Mouse (Mus musculus): ENCODE measurements at regions not wholly inside any gene's neighbourhood (a gene's known extent, or its start where the extent isn't known, plus 50 kb on each side); places are given as distances from the start of the nearest gene placed in this dataset.
A peak's percentile ranks its signal among the peaks of the same experiment; 100 is the strongest.

DNA sequence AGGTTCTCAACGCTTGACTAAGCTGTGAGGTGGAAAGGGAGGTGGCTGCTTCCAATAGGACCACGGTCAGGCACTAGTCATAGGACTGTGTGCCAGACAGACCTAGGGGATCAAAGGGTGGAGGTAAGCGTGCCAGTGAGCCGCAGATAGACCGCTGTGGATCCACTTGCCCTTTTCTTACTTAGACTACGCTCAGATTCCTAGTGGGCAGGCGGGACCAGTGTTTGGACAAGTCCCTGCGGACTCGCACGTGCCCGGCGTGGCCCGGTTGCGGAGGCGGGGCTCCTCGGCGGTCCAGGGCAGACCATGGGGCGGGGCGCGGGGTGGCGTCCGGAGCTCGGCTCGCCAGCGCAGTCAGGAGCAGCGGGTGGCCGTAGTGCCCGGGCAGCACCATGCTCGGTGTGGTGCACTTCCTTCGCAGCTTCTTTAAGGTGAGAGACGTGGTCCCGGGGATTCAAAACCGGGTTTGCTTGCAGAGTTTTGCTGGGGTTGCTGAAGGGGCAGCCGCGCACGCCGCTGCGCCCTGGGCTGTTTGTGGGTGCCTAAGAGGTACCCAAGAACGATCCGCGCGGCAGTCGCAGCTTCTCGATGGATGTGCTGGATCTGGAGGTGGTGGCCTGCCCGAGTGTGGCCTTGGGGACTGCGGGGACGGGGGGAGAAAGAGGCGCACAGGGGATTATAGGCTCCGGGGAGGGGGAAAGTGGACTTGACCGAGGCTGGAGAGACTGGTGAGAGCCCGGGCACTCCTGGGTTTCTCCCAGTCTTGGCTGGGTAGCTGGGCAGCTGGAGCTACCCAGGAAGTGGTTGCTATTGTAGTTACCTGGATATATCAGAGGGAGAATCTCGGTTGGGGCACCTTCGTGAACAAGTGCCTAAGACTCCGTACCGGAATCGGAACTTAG, 98.6 kb downstream of the Amer3 start:
- WGBS: 1% methylated on average over 56 of the region's 56 CpGs
- Histone ChIP-seq H3K36me3 (ENCODE audit: control insufficient read depth, insufficient read depth, low read length) (no peaks in the 10 kb centered on the region), H3K4me2 (replicated peaks; ENCODE audit: low read depth, low read length) (peak overlapping the region; percentile 89), H3K27ac (ENCODE audit: low read depth, low read length) (no peak overlapping the region), H3K4me1 (ENCODE audit: control insufficient read depth, insufficient read depth, low read length) (peaks cover 3% of the 10 kb centered on the region; the same call in 1 of the 2 replicates), H3K4me3 (ENCODE audit: low read length) (peak overlapping the region; percentile 46), H3K27me3 (ENCODE audit: control insufficient read depth, insufficient read depth, low read length) (peaks cover 34% of the 10 kb centered on the region), H3K9me3 (ENCODE audit: control insufficient read depth, low read length) (no peaks in the 10 kb centered on the region), H3K9ac (ENCODE audit: low read depth, low read length) (peak overlapping the region; percentile 48; the same call in 1 of the 2 replicates)
- ATAC-seq (ENCODE audit: low FRiP score, low TSS enrichment): peak; percentile 75

DNA sequence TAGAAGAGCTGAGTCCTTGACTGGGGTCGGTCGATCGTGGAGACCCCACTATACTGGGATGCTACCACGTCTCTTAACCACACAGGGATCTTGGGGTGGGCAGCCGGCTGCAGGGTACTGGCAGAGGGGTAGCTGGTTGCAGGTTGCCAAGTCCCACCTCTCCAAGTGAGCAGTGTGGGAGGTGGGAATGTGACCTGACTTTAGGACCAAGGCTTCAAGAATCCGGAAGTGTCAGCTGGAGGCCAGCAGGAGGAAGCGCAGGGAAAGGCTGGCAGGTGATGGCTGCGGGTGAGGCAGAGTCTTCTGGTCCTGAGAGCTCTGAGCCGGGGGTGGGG, 99.2 kb downstream of the Amer3 start:
- Histone ChIP-seq H3K9me3 (ENCODE audit: control insufficient read depth, low read length) (no peaks in the 10 kb centered on the region), H3K4me3 (ENCODE audit: low read length) (peak overlapping the region; percentile 46), H3K9ac (ENCODE audit: low read depth, low read length) (no peak overlapping the region), H3K36me3 (ENCODE audit: control insufficient read depth, insufficient read depth, low read length) (no peaks in the 10 kb centered on the region), H3K4me1 (ENCODE audit: control insufficient read depth, insufficient read depth, low read length) (peaks cover 3% of the 10 kb centered on the region; the same call in 1 of the 2 replicates), H3K27me3 (ENCODE audit: control insufficient read depth, insufficient read depth, low read length) (peaks cover 34% of the 10 kb centered on the region), H3K4me2 (replicated peaks; ENCODE audit: low read depth, low read length) (peak overlapping the region; percentile 89), H3K27ac (ENCODE audit: low read depth, low read length) (no peak overlapping the region)
- ATAC-seq (ENCODE audit: low FRiP score, low TSS enrichment): peak; percentile 63
- WGBS: 0% methylated on average over 9 of the region's 9 CpGs

DNA sequence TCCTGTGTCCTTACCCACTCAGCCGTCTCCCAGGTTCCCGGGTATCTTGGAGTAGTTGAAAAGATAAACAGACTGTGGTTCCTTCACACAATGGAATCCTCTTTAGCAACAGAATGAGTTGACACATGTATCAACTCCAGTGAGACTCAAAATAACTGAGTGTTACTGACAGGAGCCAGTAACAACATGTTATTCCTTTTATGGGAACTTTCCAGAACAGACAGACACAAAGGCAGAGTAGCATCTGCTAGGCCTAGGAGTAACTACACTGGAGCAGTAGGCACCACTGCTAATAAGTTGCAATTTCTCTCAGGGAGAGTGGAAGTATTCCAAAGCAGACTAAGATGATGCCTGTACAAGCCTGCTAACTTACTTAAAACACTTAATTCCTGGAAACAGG, 107.1 kb downstream of the Amer3 start:
- WGBS: 77% methylated on average over 2 of the region's 2 CpGs
- Histone ChIP-seq H3K9me3 (ENCODE audit: control insufficient read depth, low read length) (no peaks in the 10 kb centered on the region), H3K36me3 (ENCODE audit: control insufficient read depth, insufficient read depth, low read length) (no peaks in the 10 kb centered on the region), H3K4me3 (ENCODE audit: low read length) (no peak overlapping the region), H3K4me1 (ENCODE audit: control insufficient read depth, insufficient read depth, low read length) (no peaks in the 10 kb centered on the region), H3K4me2 (replicated peaks; ENCODE audit: low read depth, low read length) (no peak overlapping the region), H3K27ac (ENCODE audit: low read depth, low read length) (no peak overlapping the region), H3K27me3 (ENCODE audit: control insufficient read depth, insufficient read depth, low read length) (no peaks in the 10 kb centered on the region), H3K9ac (ENCODE audit: low read depth, low read length) (no peak overlapping the region)
- ATAC-seq (ENCODE audit: low FRiP score, low TSS enrichment): no peak

DNA sequence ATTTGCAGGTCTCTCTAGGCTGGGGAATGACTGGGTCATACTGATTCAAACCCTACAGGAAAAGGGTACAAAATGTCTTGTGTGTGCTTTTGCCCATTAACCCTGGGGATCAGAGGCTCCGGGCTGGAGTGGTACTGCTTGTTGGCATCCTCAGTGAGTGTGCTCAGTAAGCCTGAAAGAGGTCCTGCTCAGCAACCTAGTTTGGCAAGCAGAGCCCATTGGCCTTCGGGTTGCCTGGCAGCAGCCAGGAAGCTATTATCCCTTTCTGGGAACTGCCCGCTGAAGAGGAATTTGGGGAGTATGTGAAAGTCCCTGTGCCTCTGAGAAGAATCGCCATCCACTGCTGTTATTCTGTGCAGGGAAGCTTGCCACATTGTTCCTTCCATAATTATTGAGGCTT, 117.1 kb downstream of the Amer3 start:
- no peaks in the 10 kb centered on the region for H3K27me3 ChIP-seq (ENCODE audit: control insufficient read depth, insufficient read depth, low read length)
- H3K9ac ChIP-seq (ENCODE audit: low read depth, low read length): no peak overlapping the region
- no peaks in the 10 kb centered on the region for H3K36me3 ChIP-seq (ENCODE audit: control insufficient read depth, insufficient read depth, low read length)
- no peak overlapping the region for H3K4me2 ChIP-seq (replicated peaks; ENCODE audit: low read depth, low read length)
- H3K27ac ChIP-seq (ENCODE audit: low read depth, low read length): no peak overlapping the region
- no peaks in the 10 kb centered on the region for H3K9me3 ChIP-seq (ENCODE audit: control insufficient read depth, low read length)
- H3K4me1 ChIP-seq (ENCODE audit: control insufficient read depth, insufficient read depth, low read length): no peaks in the 10 kb centered on the region
- WGBS: 77% methylated on average over 4 of the region's 4 CpGs
- no peak overlapping the region for H3K4me3 ChIP-seq (ENCODE audit: low read length)
- ATAC-seq (ENCODE audit: low FRiP score, low TSS enrichment): no peak

DNA sequence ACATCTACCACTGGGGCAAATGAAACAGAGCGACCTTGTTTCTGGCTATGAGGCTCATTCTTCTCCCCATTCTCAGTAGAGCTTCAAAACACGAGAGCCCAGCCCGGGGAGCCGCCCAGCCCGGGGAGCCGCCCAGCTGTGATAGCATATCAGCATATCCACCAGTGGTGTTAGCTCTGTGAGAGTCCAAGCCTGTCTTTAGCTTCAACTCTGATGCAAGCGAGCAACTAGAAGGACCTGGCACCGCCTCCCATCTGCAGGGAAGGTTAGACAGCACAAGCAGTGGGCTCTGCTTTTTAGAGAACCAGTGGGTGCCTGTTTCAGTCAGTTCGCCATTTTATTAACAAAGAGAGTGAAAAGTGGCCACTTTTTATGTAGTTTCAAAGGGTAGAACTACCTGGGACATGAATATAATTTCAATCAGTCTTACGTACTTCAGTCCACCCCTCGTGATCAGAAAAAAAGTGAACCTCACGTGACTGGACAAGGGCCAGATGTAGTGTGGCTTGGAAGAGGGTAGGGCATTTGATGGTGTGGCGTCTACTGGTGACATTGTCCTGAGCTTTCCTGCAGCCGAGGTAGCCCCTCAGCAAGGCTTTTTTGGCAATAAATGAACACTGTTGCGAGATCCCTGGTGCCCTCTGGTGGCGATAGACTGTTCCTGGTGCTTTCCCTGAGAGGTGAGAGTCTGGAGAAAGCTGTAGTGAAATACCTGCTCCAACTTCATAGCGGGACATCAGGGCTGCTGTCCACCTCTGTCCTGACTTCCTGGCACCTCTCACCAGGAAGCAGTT, 121.0 kb downstream of the Amer3 start:
- no peak for ATAC-seq (ENCODE audit: low FRiP score, low TSS enrichment)
- Histone ChIP-seq H3K36me3 (ENCODE audit: control insufficient read depth, insufficient read depth, low read length) (no peaks in the 10 kb centered on the region), H3K4me3 (ENCODE audit: low read length) (no peak overlapping the region), H3K9me3 (ENCODE audit: control insufficient read depth, low read length) (no peaks in the 10 kb centered on the region), H3K27ac (ENCODE audit: low read depth, low read length) (no peak overlapping the region), H3K4me2 (replicated peaks; ENCODE audit: low read depth, low read length) (no peak overlapping the region), H3K9ac (ENCODE audit: low read depth, low read length) (no peak overlapping the region), H3K4me1 (ENCODE audit: control insufficient read depth, insufficient read depth, low read length) (no peaks in the 10 kb centered on the region), H3K27me3 (ENCODE audit: control insufficient read depth, insufficient read depth, low read length) (no peaks in the 10 kb centered on the region)
- WGBS: 46% methylated on average over 17 of the region's 17 CpGs

DNA sequence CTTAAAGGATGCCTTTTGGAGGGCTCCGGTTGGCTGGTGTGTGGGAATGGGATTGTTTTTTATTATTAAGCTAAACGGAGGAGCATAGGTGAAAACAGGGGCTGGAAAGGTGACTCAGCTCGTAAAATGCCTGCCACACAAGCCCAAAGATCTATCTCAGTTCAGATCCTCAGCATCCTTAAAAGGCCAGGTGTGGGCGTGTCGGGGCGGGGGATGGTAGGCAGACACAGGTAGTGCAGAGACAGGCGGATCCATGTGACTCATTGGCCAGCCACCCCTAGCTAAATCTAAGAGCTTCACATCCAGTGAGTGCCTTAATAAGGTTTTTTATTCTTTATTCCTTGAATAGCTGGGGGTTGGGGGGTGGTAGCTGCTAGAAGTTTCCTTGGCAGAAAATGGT, 122.0 kb downstream of the Amer3 start:
- H3K27me3 ChIP-seq (ENCODE audit: control insufficient read depth, insufficient read depth, low read length): no peaks in the 10 kb centered on the region
- no peaks in the 10 kb centered on the region for H3K36me3 ChIP-seq (ENCODE audit: control insufficient read depth, insufficient read depth, low read length)
- H3K27ac ChIP-seq (ENCODE audit: low read depth, low read length): no peak overlapping the region
- no peak overlapping the region for H3K4me2 ChIP-seq (replicated peaks; ENCODE audit: low read depth, low read length)
- H3K4me1 ChIP-seq (ENCODE audit: control insufficient read depth, insufficient read depth, low read length): no peaks in the 10 kb centered on the region
- no peak for ATAC-seq (ENCODE audit: low FRiP score, low TSS enrichment)
- H3K9me3 ChIP-seq (ENCODE audit: control insufficient read depth, low read length): no peaks in the 10 kb centered on the region
- no peak overlapping the region for H3K4me3 ChIP-seq (ENCODE audit: low read length)
- WGBS: 81% methylated on average over 7 of the region's 7 CpGs
- H3K9ac ChIP-seq (ENCODE audit: low read depth, low read length): no peak overlapping the region

DNA sequence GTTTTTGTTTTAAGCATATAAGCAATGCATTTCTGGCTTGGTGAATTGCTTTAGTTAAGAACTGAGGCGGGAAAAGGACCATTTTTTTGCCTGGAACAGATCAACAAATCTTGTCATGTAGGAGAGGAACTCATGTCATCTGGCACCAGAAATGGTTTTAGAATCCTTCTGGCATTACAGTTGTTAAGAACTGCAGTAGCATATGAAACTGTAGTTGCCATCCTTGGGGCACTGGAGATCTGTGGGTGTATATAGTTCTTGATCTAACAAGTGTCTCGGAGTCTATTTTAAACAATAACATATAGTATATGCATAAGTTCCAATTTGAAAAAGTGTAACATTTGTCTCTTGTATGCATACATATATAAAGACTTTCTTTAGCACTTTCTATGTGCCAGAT, 129.6 kb downstream of the Amer3 start:
- no peak for ATAC-seq (ENCODE audit: low FRiP score, low TSS enrichment)
- Histone ChIP-seq H3K9ac (ENCODE audit: low read depth, low read length) (no peak overlapping the region), H3K4me3 (ENCODE audit: low read length) (no peak overlapping the region), H3K36me3 (ENCODE audit: control insufficient read depth, insufficient read depth, low read length) (no peaks in the 10 kb centered on the region), H3K27ac (ENCODE audit: low read depth, low read length) (no peak overlapping the region), H3K27me3 (ENCODE audit: control insufficient read depth, insufficient read depth, low read length) (no peaks in the 10 kb centered on the region), H3K9me3 (ENCODE audit: control insufficient read depth, low read length) (no peaks in the 10 kb centered on the region), H3K4me1 (ENCODE audit: control insufficient read depth, insufficient read depth, low read length) (no peaks in the 10 kb centered on the region), H3K4me2 (replicated peaks; ENCODE audit: low read depth, low read length) (no peak overlapping the region)
- 88% methylated on average over 2 of the region's 2 CpGs for WGBS

DNA sequence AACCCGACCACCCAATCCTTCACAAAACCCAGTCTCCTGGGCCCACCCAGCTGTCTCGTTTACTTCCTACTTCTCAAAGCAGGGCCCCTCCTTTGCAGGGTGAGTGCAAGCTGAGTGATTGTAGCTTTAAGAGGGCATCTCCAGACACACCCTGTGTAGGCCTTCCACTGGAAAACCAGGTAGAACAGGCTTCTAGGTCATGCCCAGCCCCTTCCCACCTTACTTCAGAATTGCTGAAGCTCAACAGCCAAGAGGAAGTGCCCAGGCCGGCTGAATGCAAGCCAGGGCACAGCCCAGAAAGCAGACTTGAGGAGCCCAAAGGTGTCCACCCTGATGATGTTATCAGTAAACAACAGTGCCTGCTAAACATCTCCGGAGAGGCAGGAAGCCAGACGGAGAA, 120.2 kb downstream of the Fam168b start:
- H3K27me3 ChIP-seq (ENCODE audit: control insufficient read depth, insufficient read depth, low read length): no peaks in the 10 kb centered on the region
- H3K4me3 ChIP-seq (ENCODE audit: low read length): no peak overlapping the region
- no peaks in the 10 kb centered on the region for H3K9me3 ChIP-seq (ENCODE audit: control insufficient read depth, low read length)
- ATAC-seq (ENCODE audit: low FRiP score, low TSS enrichment): no peak
- H3K4me1 ChIP-seq (ENCODE audit: control insufficient read depth, insufficient read depth, low read length): no peaks in the 10 kb centered on the region
- H3K9ac ChIP-seq (ENCODE audit: low read depth, low read length): no peak overlapping the region
- no peak overlapping the region for H3K4me2 ChIP-seq (replicated peaks; ENCODE audit: low read depth, low read length)
- no peaks in the 10 kb centered on the region for H3K36me3 ChIP-seq (ENCODE audit: control insufficient read depth, insufficient read depth, low read length)
- WGBS: 70% methylated on average over 5 of the region's 5 CpGs
- H3K27ac ChIP-seq (ENCODE audit: low read depth, low read length): no peak overlapping the region

DNA sequence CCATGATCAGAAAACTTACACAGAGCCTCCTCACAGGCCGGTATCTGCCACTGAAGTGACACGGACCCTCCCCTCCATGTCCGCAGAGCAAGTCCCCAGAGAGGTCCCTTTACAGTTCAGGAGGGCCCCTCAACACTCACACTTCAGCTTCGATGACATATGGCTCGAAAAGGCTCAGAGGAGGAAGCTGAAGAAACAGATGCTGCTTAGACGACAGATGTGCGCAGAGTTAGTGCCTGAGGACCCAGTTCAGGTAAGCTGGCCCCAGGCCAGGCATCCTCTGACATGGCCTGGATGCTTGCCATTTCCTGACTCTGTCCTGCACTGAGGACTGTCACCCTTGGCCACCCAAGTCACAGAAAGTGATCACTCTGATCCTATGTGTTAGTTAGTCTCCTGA, 110.7 kb downstream of the Fam168b start:
- Histone ChIP-seq H3K27me3 (ENCODE audit: control insufficient read depth, insufficient read depth, low read length) (no peaks in the 10 kb centered on the region), H3K9ac (ENCODE audit: low read depth, low read length) (no peak overlapping the region), H3K4me3 (ENCODE audit: low read length) (no peak overlapping the region), H3K4me2 (replicated peaks; ENCODE audit: low read depth, low read length) (no peak overlapping the region), H3K27ac (ENCODE audit: low read depth, low read length) (no peak overlapping the region), H3K36me3 (ENCODE audit: control insufficient read depth, insufficient read depth, low read length) (no peaks in the 10 kb centered on the region), H3K9me3 (ENCODE audit: control insufficient read depth, low read length) (no peaks in the 10 kb centered on the region), H3K4me1 (ENCODE audit: control insufficient read depth, insufficient read depth, low read length) (no peaks in the 10 kb centered on the region)
- no peak for ATAC-seq (ENCODE audit: low FRiP score, low TSS enrichment)
- 46% methylated on average over 7 of the region's 7 CpGs for WGBS
